Mouse (Mus musculus): Measurements from ENCODE around the gene Nosip. TPM values are rescaled to one million over a fixed set of nuclear protein-coding genes. Genes with fewer than 3 reads are reported as not detected.
A peak's percentile ranks its signal among the peaks of the same experiment; 100 is the strongest.
"Not testable (repeated sequence)": the region's sequence is repeated elsewhere in the genome, so short reads cannot be mapped to it uniquely, and the experiment has no call there.

Gene Nosip
- polyA plus RNA-seq, 1 experiment = 68.2 TPM

GRCm38 (mm10) chr7:45019031-45019571 is 43.1 kb upstream of the Nosip start:
- Histone ChIP-seq H3K4me3 (ENCODE audit: insufficient read depth, low read length) (peak overlapping the region; percentile 26; the same call in 1 of the 2 replicates), H3K4me1 (ENCODE audit: control insufficient read depth, insufficient read depth, low read length) (peaks cover 21% of the 10 kb centered on the region), H3K27ac (ENCODE audit: insufficient read depth, low read depth, low read length) (no peak overlapping the region)
- TF ChIP-seq POLR2A (IDR thresholded peaks at IDR 0.05; ENCODE audit: borderline replicate concordance, low read depth, low read length) = no peak
- no peak for TF ChIP-seq CTCF (IDR thresholded peaks at IDR 0.05; ENCODE audit: low read depth, low read length)

GRCm38 (mm10) chr7:45020225-45020624 is 42.0 kb upstream of the Nosip start:
- Histone ChIP-seq H3K27ac (ENCODE audit: insufficient read depth, low read depth, low read length) (no peak overlapping the region), H3K4me1 (ENCODE audit: control insufficient read depth, insufficient read depth, low read length) (peaks cover 17% of the 10 kb centered on the region), H3K4me3 (ENCODE audit: insufficient read depth, low read length) (no peak overlapping the region)
- TF ChIP-seq POLR2A (IDR thresholded peaks at IDR 0.05; ENCODE audit: borderline replicate concordance, low read depth, low read length) = no peak

- not testable (repeated sequence) for H3K4me3 ChIP-seq (ENCODE audit: insufficient read depth, low read length); H3K27ac ChIP-seq (ENCODE audit: insufficient read depth, low read depth, low read length)
- H3K4me1 ChIP-seq (ENCODE audit: control insufficient read depth, insufficient read depth, low read length) = peaks cover 16% of the 10 kb centered on the region
Observed at GRCm38 (mm10) chr7:45023711-45024110, 38.5 kb upstream of the Nosip start.

GRCm38 (mm10) chr7:45024281-45025248 is 37.7 kb upstream of the Nosip start:
- Histone ChIP-seq H3K27ac (ENCODE audit: insufficient read depth, low read depth, low read length) (no peak overlapping the region), H3K4me3 (ENCODE audit: insufficient read depth, low read length) (no peak overlapping the region)

GRCm38 (mm10) chr7:45025601-45026220 is 36.5 kb upstream of the Nosip start:
- H3K4me3 ChIP-seq (ENCODE audit: insufficient read depth, low read length) = no peak overlapping the region
- no peak overlapping the region for H3K27ac ChIP-seq (ENCODE audit: insufficient read depth, low read depth, low read length)
- no peak for TF ChIP-seq POLR2A (IDR thresholded peaks at IDR 0.05; ENCODE audit: borderline replicate concordance, low read depth, low read length)
- no peak for TF ChIP-seq CTCF (IDR thresholded peaks at IDR 0.05; ENCODE audit: low read depth, low read length)
- H3K4me1 ChIP-seq (ENCODE audit: control insufficient read depth, insufficient read depth, low read length) = peaks cover 7% of the 10 kb centered on the region

More at GRCm38 (mm10) chr7:45024281-45025248, 37.7 kb upstream of the Nosip start:
- H3K4me1 ChIP-seq (ENCODE audit: control insufficient read depth, insufficient read depth, low read length) = peaks cover 8% of the 10 kb centered on the region
- TF ChIP-seq CTCF (IDR thresholded peaks at IDR 0.05; ENCODE audit: low read depth, low read length) (no peak), POLR2A (IDR thresholded peaks at IDR 0.05; ENCODE audit: borderline replicate concordance, low read depth, low read length) (no peak)

GRCm38 (mm10) chr7:45026256-45026655 is 36.0 kb upstream of the Nosip start:
- no peak for TF ChIP-seq POLR2A (IDR thresholded peaks at IDR 0.05; ENCODE audit: borderline replicate concordance, low read depth, low read length)
- peaks cover 7% of the 10 kb centered on the region for H3K4me1 ChIP-seq (ENCODE audit: control insufficient read depth, insufficient read depth, low read length)
- no peak overlapping the region for H3K27ac ChIP-seq (ENCODE audit: insufficient read depth, low read depth, low read length)
- H3K4me3 ChIP-seq (ENCODE audit: insufficient read depth, low read length) = no peak overlapping the region

- Histone ChIP-seq H3K27ac (ENCODE audit: insufficient read depth, low read depth, low read length) (no peak overlapping the region), H3K4me1 (ENCODE audit: control insufficient read depth, insufficient read depth, low read length) (peaks cover 7% of the 10 kb centered on the region), H3K4me3 (ENCODE audit: insufficient read depth, low read length) (no peak overlapping the region)
- TF ChIP-seq CTCF (IDR thresholded peaks at IDR 0.05; ENCODE audit: low read depth, low read length) = no peak
- TF ChIP-seq POLR2A (IDR thresholded peaks at IDR 0.05; ENCODE audit: borderline replicate concordance, low read depth, low read length) = no peak
Observed at GRCm38 (mm10) chr7:45027761-45028160, 34.5 kb upstream of the Nosip start.

- Histone ChIP-seq H3K27ac (ENCODE audit: insufficient read depth, low read depth, low read length) (no peak overlapping the region), H3K4me3 (ENCODE audit: insufficient read depth, low read length) (no peak overlapping the region), H3K4me1 (ENCODE audit: control insufficient read depth, insufficient read depth, low read length) (peaks cover 7% of the 10 kb centered on the region)
- TF ChIP-seq CTCF (IDR thresholded peaks at IDR 0.05; ENCODE audit: low read depth, low read length) = no peak
- no peak for TF ChIP-seq POLR2A (IDR thresholded peaks at IDR 0.05; ENCODE audit: borderline replicate concordance, low read depth, low read length)
Observed at GRCm38 (mm10) chr7:45028351-45028750, 33.9 kb upstream of the Nosip start.

- no peak for TF ChIP-seq POLR2A (IDR thresholded peaks at IDR 0.05; ENCODE audit: borderline replicate concordance, low read depth, low read length)
- no peak for TF ChIP-seq CTCF (IDR thresholded peaks at IDR 0.05; ENCODE audit: low read depth, low read length)
- Histone ChIP-seq H3K27ac (ENCODE audit: insufficient read depth, low read depth, low read length) (no peak overlapping the region), H3K4me1 (ENCODE audit: control insufficient read depth, insufficient read depth, low read length) (peaks cover 5% of the 10 kb centered on the region), H3K4me3 (ENCODE audit: insufficient read depth, low read length) (no peak overlapping the region)
Observed at GRCm38 (mm10) chr7:45029995-45030394, 32.2 kb upstream of the Nosip start.

GRCm38 (mm10) chr7:45030857-45031256 is 31.4 kb upstream of the Nosip start:
- H3K4me3 ChIP-seq (ENCODE audit: insufficient read depth, low read length) = no peak overlapping the region
- TF ChIP-seq CTCF (IDR thresholded peaks at IDR 0.05; ENCODE audit: low read depth, low read length) (no peak), POLR2A (IDR thresholded peaks at IDR 0.05; ENCODE audit: borderline replicate concordance, low read depth, low read length) (no peak)
- peaks cover 5% of the 10 kb centered on the region for H3K4me1 ChIP-seq (ENCODE audit: control insufficient read depth, insufficient read depth, low read length)
- no peak overlapping the region for H3K27ac ChIP-seq (ENCODE audit: insufficient read depth, low read depth, low read length)
